Mouse (Mus musculus) kidney, embryonic 14.5 days (tissue): ENCODE measurements around the gene Syn2. TPM values are rescaled to one million over a fixed set of nuclear protein-coding genes. Genes with fewer than 3 reads are reported as not detected.
A peak's percentile ranks its signal among the peaks of the same experiment; 100 is the strongest.

Experiments
- ATAC-seq: fragments of 200-750 bp; cut with Nextera tagmentation; 2 replicates; pipeline ENCODE4 v1.8.0; 2017; ENCODE audit warnings: moderate number of reproducible peaks, mild to moderate bottlenecking, moderate TSS enrichment, moderate library complexity; ENCODE audit not compliant: low FRiP score, low TSS enrichment
- H3K27ac ChIP-seq: fragments of 300-500 bp; sonication (generic); 2 replicates; pipeline ENCODE4 v1.5.1; 2014; ENCODE audit warnings: low read depth, mild to moderate bottlenecking, low read length, moderate library complexity, mixed read lengths
- H3K27me3 ChIP-seq: fragments of 300-500 bp; sonication (generic); 2 replicates; pipeline ENCODE4 v1.6.1; 2014; ENCODE audit warnings: mild to moderate bottlenecking, low read length; ENCODE audit not compliant: control insufficient read depth, insufficient read depth
- H3K36me3 ChIP-seq: fragments of 300-500 bp; sonication (generic); 2 replicates; pipeline ENCODE4 v1.6.1; 2014; ENCODE audit warnings: low read length, mixed read lengths; ENCODE audit not compliant: control insufficient read depth, insufficient read depth
- H3K4me1 ChIP-seq: fragments of 300-500 bp; sonication (generic); 2 replicates; pipeline ENCODE4 v1.6.1; 2014; ENCODE audit warnings: low read length, mixed read lengths; ENCODE audit not compliant: control insufficient read depth, insufficient read depth
- H3K4me2 ChIP-seq: fragments of 300-500 bp; sonication (generic); replicated peaks from 2 replicates; pipeline ENCODE4 v1.6.1; 2014; ENCODE audit warnings: low read depth, mild to moderate bottlenecking, low read length
- H3K4me3 ChIP-seq: fragments of 300-500 bp; sonication (generic); 2 replicates; pipeline ENCODE4 v1.5.1; 2014; ENCODE audit warnings: mild to moderate bottlenecking, low read length
- H3K9ac ChIP-seq: fragments of 300-500 bp; sonication (generic); 2 replicates; pipeline ENCODE4 v1.6.1; 2014; ENCODE audit warnings: low read depth, mild to moderate bottlenecking, low read length, moderate library complexity
- H3K9me3 ChIP-seq: fragments of 300-500 bp; sonication (generic); 2 replicates; pipeline ENCODE4 v1.6.1; 2016; ENCODE audit warnings: low read length; ENCODE audit not compliant: control insufficient read depth
- WGBS: fragments of 180-500 bp; shearing (Covaris S2); extraction: QIAGEN DNeasy Blood & Tissue Kit; methylation state at CpG from one replicate; pipeline ENCODE4 v1.1.7; 2014; 5-methylcytosine and 5-hydroxymethylcytosine counted together
- polyA plus RNA-seq: library from polyadenylated mRNA; unstranded; fragments of >200 nt; fragmentation: Nextera tagmentation; extraction: Ambion mirVana; gene quantifications from 2 replicates; pipeline ENCODE4 v1.2.1, GENCODE M21; 2014

Gene Syn2
- polyA plus RNA-seq, 1 experiment from 2014 or later: 0.89 TPM

- H3K4me2 ChIP-seq: peak overlapping the region; percentile 50
- peak; percentile 75; the same call in 1 of the 2 replicates for ATAC-seq
- H3K9me3 ChIP-seq: no peaks in the 10 kb centered on the region
- H3K9ac ChIP-seq: no peak overlapping the region
- H3K27me3 ChIP-seq: no peaks in the 10 kb centered on the region
- H3K4me1 ChIP-seq: no peaks in the 10 kb centered on the region
- H3K27ac ChIP-seq: no peak overlapping the region
- no peaks in the 10 kb centered on the region for H3K36me3 ChIP-seq
- 3% methylated on average over 13 of the region's 13 CpGs for WGBS
- H3K4me3 ChIP-seq: peak overlapping the region; percentile 19
These were observed 116.9 kb downstream of the Syn2 start for GRCm38 (mm10) chr6:115251531-115251985.

- Histone ChIP-seq H3K4me1 (no peaks in the 10 kb centered on the region), H3K9me3 (no peaks in the 10 kb centered on the region), H3K27me3 (no peaks in the 10 kb centered on the region), H3K9ac (no peak within 1 kb of the TSS), H3K4me3 (peak within 1 kb of the TSS; percentile 19), H3K27ac (no peak within 1 kb of the TSS), H3K4me2 (peak within 1 kb of the TSS; percentile 50), H3K36me3 (no peaks in the 10 kb centered on the region)
- WGBS: 40% methylated on average over 8 of the region's 10 CpGs
- no peak for ATAC-seq
These were observed 117.6 kb downstream of the Syn2 start, which contains the start of gene Timp4 for GRCm38 (mm10) chr6:115252099-115252873. Gene Timp4 (minus strand): TSS chr6:115252205.

GRCm38 (mm10) chr6:115255171-115255570 is 120.5 kb downstream of the Syn2 start:
- Histone ChIP-seq H3K4me3 (no peak overlapping the region), H3K4me2 (no peak overlapping the region), H3K4me1 (no peaks in the 10 kb centered on the region), H3K9me3 (no peaks in the 10 kb centered on the region), H3K27ac (no peak overlapping the region), H3K9ac (no peak overlapping the region), H3K36me3 (no peaks in the 10 kb centered on the region), H3K27me3 (no peaks in the 10 kb centered on the region)
- no peak for ATAC-seq
- 84% methylated on average over 3 of the region's 3 CpGs for WGBS

- ATAC-seq: no peak
- Histone ChIP-seq H3K36me3 (no peaks in the 10 kb centered on the region), H3K4me1 (no peaks in the 10 kb centered on the region), H3K9me3 (no peaks in the 10 kb centered on the region), H3K4me2 (no peak overlapping the region), H3K27ac (no peak overlapping the region), H3K9ac (no peak overlapping the region), H3K4me3 (no peak overlapping the region), H3K27me3 (no peaks in the 10 kb centered on the region)
- 84% methylated on average over 3 of the region's 3 CpGs for WGBS
These were observed 125.8 kb downstream of the Syn2 start for GRCm38 (mm10) chr6:115260507-115260906.

- ATAC-seq: no peak
- Histone ChIP-seq H3K27me3 (no peaks in the 10 kb centered on the region), H3K4me2 (no peak overlapping the region), H3K4me3 (no peak overlapping the region), H3K4me1 (peaks cover 3% of the 10 kb centered on the region), H3K27ac (no peak overlapping the region), H3K9me3 (no peaks in the 10 kb centered on the region), H3K9ac (no peak overlapping the region), H3K36me3 (no peaks in the 10 kb centered on the region)
- WGBS: 80% methylated on average over 5 of the region's 5 CpGs
These were observed 132.1 kb downstream of the Syn2 start for GRCm38 (mm10) chr6:115266791-115267190.

GRCm38 (mm10) chr6:115267916-115268315 is 133.2 kb downstream of the Syn2 start:
- WGBS: 42% methylated on average over 2 of the region's 2 CpGs
- Histone ChIP-seq H3K9ac (no peak overlapping the region), H3K9me3 (no peaks in the 10 kb centered on the region), H3K4me2 (no peak overlapping the region), H3K27ac (no peak overlapping the region), H3K4me3 (no peak overlapping the region), H3K4me1 (peaks cover 11% of the 10 kb centered on the region), H3K36me3 (no peaks in the 10 kb centered on the region), H3K27me3 (no peaks in the 10 kb centered on the region)
- ATAC-seq: peak; percentile 83

- no peak overlapping the region for H3K4me3 ChIP-seq
- 86% methylated on average over 10 of the region's 10 CpGs for WGBS
- H3K27me3 ChIP-seq: no peaks in the 10 kb centered on the region
- H3K27ac ChIP-seq: no peak overlapping the region
- no peaks in the 10 kb centered on the region for H3K9me3 ChIP-seq
- no peak overlapping the region for H3K9ac ChIP-seq
- no peak overlapping the region for H3K4me2 ChIP-seq
- H3K36me3 ChIP-seq: no peaks in the 10 kb centered on the region
- H3K4me1 ChIP-seq: peaks cover 11% of the 10 kb centered on the region
- no peak for ATAC-seq
These were observed 134.1 kb downstream of the Syn2 start for GRCm38 (mm10) chr6:115268551-115269385.

GRCm38 (mm10) chr6:115269561-115269960 is 134.9 kb downstream of the Syn2 start:
- Histone ChIP-seq H3K9ac (no peak overlapping the region), H3K4me2 (no peak overlapping the region), H3K4me1 (peaks cover 11% of the 10 kb centered on the region), H3K4me3 (no peak overlapping the region), H3K36me3 (no peaks in the 10 kb centered on the region), H3K27ac (no peak overlapping the region), H3K9me3 (no peaks in the 10 kb centered on the region), H3K27me3 (no peaks in the 10 kb centered on the region)
- 64% methylated on average over 5 of the region's 5 CpGs for WGBS
- ATAC-seq: no peak

GRCm38 (mm10) chr6:115270085-115270484 is 135.4 kb downstream of the Syn2 start:
- 44% methylated on average over 2 of the region's 2 CpGs for WGBS
- Histone ChIP-seq H3K4me2 (no peak overlapping the region), H3K4me1 (peaks cover 11% of the 10 kb centered on the region), H3K27ac (no peak overlapping the region), H3K27me3 (no peaks in the 10 kb centered on the region), H3K9ac (no peak overlapping the region), H3K9me3 (no peaks in the 10 kb centered on the region), H3K4me3 (no peak overlapping the region), H3K36me3 (no peaks in the 10 kb centered on the region)
- ATAC-seq: no peak
